Mouse (Mus musculus) fat pad, adult 2 months (tissue): ENCODE measurements around the gene Sgsh.

Experiments
- DNase-seq: peaks from one replicate; pipeline ENCODE4 v3.0.0-alpha.2; 2011; ENCODE audit warnings: low read depth, low spot score; ENCODE audit errors: extremely low read depth

The Sgsh gene

GRCm38 (mm10) chr11:119307916-119308315 lies 47.4 kb downstream of the Sgsh start:
- DNase-seq = no peak

GRCm38 (mm10) chr11:119307658-119307867 lies 47.8 kb downstream of the Sgsh start, which contains the start of gene Card14:
TSS of gene Card14 (plus strand) at chr11:119307768.
- no peak for DNase-seq

GRCm38 (mm10) chr11:119306762-119307657 lies 48.3 kb downstream of the Sgsh start:
- peak; percentile 50 for DNase-seq

GRCm38 (mm10) chr11:119304904-119305712 lies 50.2 kb downstream of the Sgsh start:
- DNase-seq = no peak

- DNase-seq = peak; percentile 34
Observed at GRCm38 (mm10) chr11:119300986-119301385, 54.4 kb downstream of the Sgsh start.

GRCm38 (mm10) chr11:119300246-119300935 lies 54.9 kb downstream of the Sgsh start:
- no peak for DNase-seq

GRCm38 (mm10) chr11:119299391-119300245 lies 55.7 kb downstream of the Sgsh start, which contains the start of gene Eif4a3:
TSS of gene Eif4a3 (minus strand) at chr11:119300089.
- peak; percentile 26 for DNase-seq

- DNase-seq = no peak
Observed at GRCm38 (mm10) chr11:119298917-119299316, 56.4 kb downstream of the Sgsh start.

GRCm38 (mm10) chr11:119297996-119298395 lies 57.3 kb downstream of the Sgsh start:
- no peak for DNase-seq
